Mouse (Mus musculus): ENCODE measurements at regions not wholly inside any gene's neighbourhood (a gene's known extent, or its start where the extent isn't known, plus 50 kb on each side); places are given as distances from the start of the nearest gene placed in this dataset.
"Not testable (repeated sequence)": the region's sequence is repeated elsewhere in the genome, so short reads cannot be mapped to it uniquely, and the experiment has no call there.

DNA sequence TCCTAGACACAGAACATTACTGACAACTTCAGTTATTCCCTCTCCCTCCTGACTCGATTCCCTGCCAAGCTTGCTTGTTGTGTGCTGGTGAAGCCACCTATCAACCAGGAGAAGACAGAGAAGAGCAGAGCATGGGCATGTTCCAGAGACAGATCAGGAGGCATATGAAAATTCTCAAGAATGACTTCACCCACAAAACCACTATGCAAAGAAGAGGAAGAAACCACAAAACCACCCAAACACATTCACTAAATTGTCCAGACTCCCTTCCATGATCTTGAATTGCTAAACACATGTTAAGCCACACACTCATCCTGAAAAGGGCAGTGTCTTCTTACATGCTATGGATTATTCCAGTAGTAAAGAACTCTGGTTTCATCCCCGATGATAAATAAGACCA, 284.8 kb upstream of the Tex13c3 start:
- no peak for DNase-seq (ENCODE audit: low read depth)

DNA sequence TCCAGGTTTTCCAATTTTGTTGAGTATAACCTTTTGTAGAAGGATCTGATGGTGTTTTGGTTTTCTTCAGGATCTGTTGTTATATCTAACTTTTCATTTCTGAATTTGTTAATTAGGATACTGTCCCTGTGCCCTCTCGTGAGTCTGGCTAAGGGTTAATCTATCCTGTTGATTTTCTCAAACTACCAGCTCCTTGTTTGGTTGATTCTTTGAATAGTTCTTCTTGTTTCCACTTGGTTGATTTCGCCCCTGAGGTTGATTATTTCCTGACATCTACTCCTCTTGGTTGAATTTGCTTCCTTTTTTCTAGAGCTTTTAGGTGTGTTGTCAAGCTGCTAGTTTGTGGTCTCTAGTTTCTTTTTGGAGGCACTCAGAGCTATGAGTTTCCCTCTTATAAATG, 270.4 kb upstream of the Tex13c3 start:
- DNase-seq (ENCODE audit: low read depth): not testable (repeated sequence)

DNA sequence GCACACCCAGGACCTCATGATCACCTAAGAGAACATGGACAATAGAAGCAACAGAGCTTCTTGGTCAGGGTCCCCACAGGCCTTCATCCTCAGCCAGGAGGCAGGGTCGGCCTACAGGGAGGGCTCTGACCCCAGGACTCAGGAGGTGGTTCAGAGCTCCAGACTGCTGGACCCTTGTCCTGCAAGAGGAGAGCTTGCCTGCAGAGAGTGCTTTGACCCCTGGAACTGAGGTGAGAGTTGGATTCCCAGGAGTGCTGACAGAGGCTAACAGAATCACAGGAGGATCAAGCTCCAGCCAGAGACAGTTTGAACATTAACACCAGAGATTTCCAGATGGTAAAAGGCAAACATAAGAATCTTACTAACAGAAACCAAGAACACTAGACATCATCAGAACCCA, 227.9 kb upstream of the Tex13c3 start:
- not testable (repeated sequence) for DNase-seq (ENCODE audit: low read depth)

DNA sequence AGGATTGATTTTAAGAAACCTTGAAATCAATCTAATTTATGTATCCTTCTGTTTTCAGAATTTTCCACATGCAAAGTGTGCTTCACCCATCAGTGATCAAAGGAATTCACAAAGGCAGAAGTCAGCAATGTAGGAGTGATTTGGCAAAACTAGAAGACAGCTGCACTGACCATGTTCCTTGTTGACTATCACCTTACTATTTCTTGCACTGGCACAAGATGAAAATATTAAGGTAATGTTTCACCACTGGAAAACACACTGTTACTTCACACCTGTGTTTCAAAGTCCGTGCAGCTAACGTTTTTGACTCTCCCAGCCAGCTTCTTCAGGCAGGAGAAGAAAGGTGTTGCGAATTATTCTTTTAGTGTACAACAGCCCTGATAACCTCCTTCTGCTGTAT, 221.4 kb upstream of the Tex13c3 start:
- DNase-seq (ENCODE audit: low read depth): no peak

DNA sequence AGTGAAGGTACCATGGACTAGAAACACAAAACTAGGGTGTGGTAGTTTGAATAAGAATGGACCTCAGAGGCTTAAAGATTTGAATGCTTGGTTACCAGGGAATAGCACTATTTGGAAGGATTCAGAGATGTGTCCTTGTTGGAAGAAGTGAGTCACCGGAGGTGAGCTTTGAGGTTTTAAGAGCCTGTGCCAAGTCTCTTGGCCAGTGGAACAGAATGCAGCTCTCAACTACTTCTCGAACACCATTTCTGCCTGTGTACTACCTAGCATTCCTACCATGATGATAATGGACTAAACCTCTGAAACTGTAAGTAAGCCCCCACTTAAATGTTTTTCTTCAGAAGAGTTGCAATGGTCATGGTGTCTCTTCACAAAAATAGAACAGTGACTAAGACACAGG, 219.2 kb upstream of the Tex13c3 start:
- peak; percentile 2 for DNase-seq (ENCODE audit: low read depth)

DNA sequence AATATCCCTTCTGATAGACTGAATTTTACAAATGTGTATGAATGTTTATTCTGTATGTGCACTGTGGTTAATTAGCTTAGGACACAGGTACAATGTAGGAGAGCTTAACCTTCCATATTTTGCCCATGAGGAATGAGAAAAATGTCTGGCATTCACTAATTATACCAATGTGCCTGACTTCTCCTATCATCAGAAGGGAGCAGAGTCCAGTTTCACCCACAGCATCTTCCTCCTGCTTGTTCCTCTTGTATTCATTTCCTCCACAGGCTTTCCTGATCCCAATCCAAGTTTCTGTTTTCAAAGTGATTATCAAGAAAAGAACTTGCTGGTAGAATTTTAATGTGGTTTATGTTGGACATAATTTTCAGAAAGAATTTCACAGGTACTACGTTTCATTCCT, 206.4 kb upstream of the Tex13c3 start:
- DNase-seq (ENCODE audit: low read depth): peak; percentile 1
